Mouse (Mus musculus) right cerebral cortex, postnatal 36 days (tissue): Measurements from ENCODE around the gene Bfsp1.
A peak's percentile ranks its signal among the peaks of the same experiment; 100 is the strongest.

Source experiments
- DNase-seq, 2 experiments: peaks; one replicate each; pipeline ENCODE4 v3.0.0; 2022; ENCODE audit warnings: low spot score in 2 of 2, mixed read lengths in 1 of 2

Gene Bfsp1

GRCm38 (mm10) chr2:143796335-143797013 lies 66.5 kb downstream of the Bfsp1 start:
- DNase-seq = no peak

- DNase-seq = peak in 1 of 2 experiments; percentile 25
Observed at GRCm38 (mm10) chr2:143795858-143796257, 67.1 kb downstream of the Bfsp1 start.

- no peak for DNase-seq
Observed at GRCm38 (mm10) chr2:143789911-143790310, 73.1 kb downstream of the Bfsp1 start.

GRCm38 (mm10) chr2:143780310-143780709 lies 82.7 kb downstream of the Bfsp1 start:
- DNase-seq = no peak
